ENCODE assay signal across 26 mouse cellular contexts in genomic region chr3:99047156-99047555, GRCm38 (mm10).
"Had no signal": no experiment of that assay in that cellular context is flagged by ENCODE, and none has a peak within 500 bp of the region (broad histone marks: within the 10 kb centered on the region; RNA-seq: fewer than 3 reads in every experiment).

No protein-coding gene starts in this region.

- H3K9ac ChIP-seq: heart, embryonic 13.5 days; heart, embryonic 15.5 days; hindbrain, embryonic 13.5 days; hindbrain, embryonic 15.5 days; intestine, embryonic 15.5 days; limb, embryonic 12.5 days; limb, embryonic 15.5 days; liver, embryonic 12.5 days; liver, embryonic 14.5 days had no signal

- H3K4me1 ChIP-seq: heart, embryonic 13.5 days; heart, embryonic 15.5 days; hindbrain, embryonic 13.5 days; hindbrain, embryonic 15.5 days; intestine, embryonic 15.5 days; limb, embryonic 12.5 days; liver, embryonic 12.5 days had no signal

- DNase-seq: gastrocnemius, postnatal 14 days; gastrocnemius, postnatal 36 days; heart, adult 11 months; heart, adult 2 months; heart, postnatal 14 days; heart, postnatal 36 days; kidney, adult 18-20 months; kidney, adult 8-10 months; kidney, postnatal 14 days; kidney, postnatal 36 days; layer of hippocampus, adult 9-11 months; layer of hippocampus, postnatal 36 days; left cerebral cortex, postnatal 4 days had no signal

- H3K4me2 ChIP-seq: heart, embryonic 11.5 days; heart, embryonic 13.5 days; heart, embryonic 15.5 days; hindbrain, embryonic 13.5 days; hindbrain, embryonic 15.5 days; intestine, embryonic 15.5 days; limb, embryonic 12.5 days; limb, embryonic 15.5 days; liver, embryonic 12.5 days had no signal

- H3K27me3 ChIP-seq: heart, embryonic 13.5 days; heart, embryonic 15.5 days; hindbrain, embryonic 13.5 days; hindbrain, embryonic 15.5 days; intestine, embryonic 15.5 days; limb, embryonic 12.5 days; limb, embryonic 15.5 days; liver, embryonic 12.5 days had no signal

- H3K36me3 ChIP-seq: heart, embryonic 13.5 days; heart, embryonic 15.5 days; hindbrain, embryonic 13.5 days; hindbrain, embryonic 15.5 days; intestine, embryonic 15.5 days; limb, embryonic 12.5 days; limb, embryonic 15.5 days; liver, embryonic 12.5 days had no signal

- H3K4me3 ChIP-seq: heart, adult 2 months; heart, embryonic 13.5 days; heart, embryonic 15.5 days; hindbrain, embryonic 13.5 days; hindbrain, embryonic 15.5 days; intestine, embryonic 15.5 days; limb, embryonic 12.5 days; limb, embryonic 15.5 days; liver, embryonic 12.5 days had no signal

- H3K27ac ChIP-seq: heart, adult 2 months; heart, embryonic 13.5 days; heart, embryonic 15.5 days; hindbrain, embryonic 13.5 days; hindbrain, embryonic 15.5 days; intestine, embryonic 15.5 days; kidney, postnatal 0 days; limb, embryonic 12.5 days; limb, embryonic 15.5 days; liver, embryonic 12.5 days; liver, embryonic 14.5 days had no signal

- H3K9me3 ChIP-seq: heart, embryonic 13.5 days; heart, embryonic 15.5 days; hindbrain, embryonic 13.5 days; hindbrain, embryonic 15.5 days; intestine, embryonic 15.5 days; limb, embryonic 12.5 days; limb, embryonic 15.5 days; liver, embryonic 12.5 days had no signal

- ATAC-seq: inflammation-experienced regulatory T-cells, adult 6 months; intestine, embryonic 15.5 days; intestine, postnatal 0 days; liver, embryonic 12.5 days had no signal
